Mouse (Mus musculus): ENCODE data around the gene Cd247.

- TF ChIP-seq EP300 (IDR thresholded peaks at IDR 0.05; ENCODE audit: low read depth), result no peak
- no peak for TF ChIP-seq CTCF (IDR thresholded peaks at IDR 0.05; ENCODE audit: low read depth)
These were observed 40.4 kb upstream of the Cd247 start for GRCm38 (mm10) chr1:165748053-165748452.

Measured in heart, postnatal 0 days (tissue).